Mouse (Mus musculus) heart, adult 2 months (tissue): ENCODE results near the gene Gatb.

Experiments
- CTCF ChIP-seq: fragments of 200-600 bp; IDR thresholded peaks from 2 replicates; pipeline ENCODE4 v1.8.1; 2022; ENCODE audit warnings: antibody characterized with exemption, mild to moderate bottlenecking, moderate library complexity
- EP300 ChIP-seq: fragments of 200-500 bp; IDR thresholded peaks from 2 replicates; pipeline ENCODE4 v1.6.1; 2011; ENCODE audit warnings: low read depth, low read length, control low read depth; ENCODE audit not compliant: insufficient read depth
- POLR2A ChIP-seq: fragments of 200-500 bp; IDR thresholded peaks from 2 replicates; pipeline ENCODE4 v1.6.1; 2011; ENCODE audit warnings: mild to moderate bottlenecking, low read depth, low read length, control low read depth; ENCODE audit not compliant: insufficient read depth

DNA sequence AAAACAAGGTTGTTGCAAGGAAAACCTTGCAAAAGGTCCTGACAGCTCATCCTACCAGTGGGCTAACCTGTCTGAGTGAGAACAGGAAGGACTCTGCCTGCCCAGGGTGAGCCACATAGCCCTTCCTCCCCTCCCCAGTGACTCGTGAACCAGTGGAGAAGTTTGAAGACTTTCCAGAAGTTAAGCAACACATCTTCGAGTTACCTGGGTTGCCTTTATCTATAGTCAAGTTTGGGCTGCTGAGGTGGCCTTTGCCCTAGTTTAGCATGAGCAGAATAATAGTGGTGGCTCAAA is 61.2 kb downstream of the Gatb start:
- TF ChIP-seq CTCF (no peak), EP300 (no peak), POLR2A (no peak)
